Mouse (Mus musculus): ENCODE measurements around the gene Kif9. TPM values are rescaled to one million over a fixed set of nuclear protein-coding genes. Genes with fewer than 3 reads are reported as not detected.

Kif9 gene
- 1 to 10 TPM; 2.8 to 4.2 TPM for total RNA-seq (2023)

DNA sequence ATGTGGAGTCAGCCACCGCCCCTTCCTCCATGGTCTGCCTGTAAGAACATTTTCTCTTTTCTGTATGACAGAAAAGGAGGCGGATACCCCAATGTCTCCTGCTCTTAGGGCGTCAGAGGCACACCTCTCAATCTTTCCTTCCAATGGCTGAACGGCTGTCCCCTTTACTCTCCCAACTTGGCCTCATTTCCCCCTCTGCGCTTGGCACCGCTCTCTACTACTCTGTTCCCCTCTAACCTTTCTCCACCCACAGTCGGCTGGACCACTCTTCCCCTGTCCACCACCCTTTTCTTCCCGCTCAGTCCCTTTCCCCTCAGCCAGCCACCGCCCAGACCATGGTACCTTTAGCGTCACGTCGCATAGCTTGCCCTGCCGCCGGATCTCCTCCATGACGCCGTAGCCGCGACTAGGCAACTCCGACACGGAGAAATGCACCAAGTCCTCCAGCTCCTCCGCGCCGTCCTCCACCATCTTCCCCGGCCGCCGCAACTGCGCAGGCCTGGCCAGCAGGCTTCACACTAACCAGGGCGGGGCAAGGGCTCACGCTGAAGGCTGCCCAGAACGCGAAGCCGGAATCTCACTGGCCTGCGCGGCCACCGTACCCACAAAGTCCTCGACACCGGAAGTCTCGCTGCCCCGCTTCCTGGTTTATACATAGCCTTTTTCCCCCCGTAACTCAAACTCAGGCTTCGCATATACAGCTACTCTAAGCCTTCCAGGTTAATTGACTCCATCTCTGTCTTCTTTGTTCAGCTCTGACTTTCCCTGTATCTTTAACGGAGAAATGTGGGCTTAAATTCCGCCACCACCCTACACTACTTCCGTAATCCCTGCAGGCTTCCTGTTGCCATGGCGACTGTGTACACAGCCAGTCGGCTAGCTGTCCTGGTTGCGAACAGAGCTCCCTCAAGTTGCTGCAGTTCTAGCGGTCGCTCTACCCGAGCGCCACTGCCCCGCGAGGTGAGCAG is at the start of gene Kif9, which contains the start of gene Klhl18:
TSS of gene Kif9 (plus strand) at position 835 of the 968 bp plus-strand sequence.
TSS of gene Klhl18 (minus strand) at position 571 of the 968 bp plus-strand sequence.

GRCm38 (mm10) chr9:110532538-110533291 is 56.0 kb downstream of the Kif9 start, which contains the start of gene Setd2:
Gene Setd2 (plus strand): TSS chr9:110532597.

Other genes starting within 250 kb of the Kif9 start
- gene Cspg5, start 233.2 kb upstream of the Kif9 start, total RNA-seq (2023) = 1 to 10 TPM; 3.4 to 4.0 TPM
- 1 to 10 TPM; 7.0 to 8.9 TPM for gene Elp6, start 171.8 kb upstream of the Kif9 start, total RNA-seq (2023)
- gene Scap, start 143.7 kb upstream of the Kif9 start, total RNA-seq (2023) = 10 to 100 TPM; 58.4 to 71.9 TPM
- gene Ptpn23, start 68.7 kb upstream of the Kif9 start, total RNA-seq (2023) = 100 to 1,000 TPM in 1 of 2 experiments, 10 to 100 TPM in 1; 69.8 to 108 TPM
- 1 to 10 TPM; 2.0 to 4.5 TPM for gene Ngp, start 57.2 kb upstream of the Kif9 start, total RNA-seq (2023)
- 10 to 100 TPM; 45.1 to 57.1 TPM for gene Klhl18, start 264 bp upstream of the Kif9 start, total RNA-seq (2023)
- 100 to 1,000 TPM; 220 to 226 TPM for gene Setd2, start 55.6 kb downstream of the Kif9 start, total RNA-seq (2023)
- 1 to 10 TPM; 2.7 to 3.8 TPM for gene Nradd, start 147.5 kb downstream of the Kif9 start, total RNA-seq (2023)
- 10 to 100 TPM; 33.5 to 41.6 TPM for gene Nbeal2, start 177.2 kb downstream of the Kif9 start, total RNA-seq (2023)
- gene Ccdc12, start 179.5 kb downstream of the Kif9 start, total RNA-seq (2023) = 10 to 100 TPM; 68.8 to 88.5 TPM

Data from B cell, adult 67 days (primary cell).